Mouse (Mus musculus) forebrain, embryonic 15.5 days (tissue): Measurements from ENCODE around the gene Lrrc8a. TPM values are rescaled to one million over a fixed set of nuclear protein-coding genes. Genes with fewer than 3 reads are reported as not detected.

ENCODE experiments used
- ATAC-seq: fragments of 200-750 bp; cut with Nextera tagmentation; replicated peaks from 2 replicates; pipeline ENCODE4 v1.8.0; 2017; ENCODE audit warnings: mild to moderate bottlenecking, moderate TSS enrichment, moderate library complexity
- H3K27ac ChIP-seq: fragments of 300-500 bp; sonication (generic); replicated peaks from 2 replicates; pipeline ENCODE4 v1.5.1; 2015; ENCODE audit warnings: mild to moderate bottlenecking, inconsistent platforms
- H3K27me3 ChIP-seq: fragments of 300-500 bp; sonication (generic); 2 replicates; pipeline ENCODE4 v1.6.1; 2015; ENCODE audit warnings: inconsistent platforms
- H3K36me3 ChIP-seq: fragments of 300-500 bp; sonication (generic); 2 replicates; pipeline ENCODE4 v1.6.1; 2015; ENCODE audit warnings: mild to moderate bottlenecking, inconsistent platforms
- H3K4me1 ChIP-seq: fragments of 300-500 bp; sonication (generic); 2 replicates; pipeline ENCODE4 v1.6.1; 2015; ENCODE audit warnings: inconsistent platforms
- H3K4me2 ChIP-seq: fragments of 300-500 bp; sonication (generic); replicated peaks from 2 replicates; pipeline ENCODE4 v1.6.1; 2015; ENCODE audit warnings: mild to moderate bottlenecking, inconsistent platforms
- H3K4me3 ChIP-seq: fragments of 300-500 bp; sonication (generic); 2 replicates; pipeline ENCODE4 v1.5.1; 2015; ENCODE audit warnings: mild to moderate bottlenecking, inconsistent platforms
- H3K9ac ChIP-seq: fragments of 300-500 bp; sonication (generic); replicated peaks from 2 replicates; pipeline ENCODE4 v1.6.1; 2015; ENCODE audit warnings: mild to moderate bottlenecking, inconsistent platforms
- H3K9me3 ChIP-seq: fragments of 300-500 bp; sonication (generic); 2 replicates; pipeline ENCODE4 v1.6.1; 2016; ENCODE audit warnings: inconsistent platforms
- WGBS: fragments of 180-500 bp; shearing (Covaris S2); methylation state at CpG from one replicate; pipeline ENCODE4 v1.1.7; 2015; ENCODE audit warnings: mixed read lengths; 5-methylcytosine and 5-hydroxymethylcytosine counted together
- polyA plus RNA-seq: library from polyadenylated mRNA; unstranded; fragments of >200 nt; fragmentation: Nextera tagmentation; extraction: Ambion mirVana; gene quantifications from 2 replicates; pipeline ENCODE4 v1.2.1, GENCODE M21; 2015

Gene Lrrc8a
- polyA plus RNA-seq, 1 experiment from 2014 or later, result 57.6 TPM

DNA sequence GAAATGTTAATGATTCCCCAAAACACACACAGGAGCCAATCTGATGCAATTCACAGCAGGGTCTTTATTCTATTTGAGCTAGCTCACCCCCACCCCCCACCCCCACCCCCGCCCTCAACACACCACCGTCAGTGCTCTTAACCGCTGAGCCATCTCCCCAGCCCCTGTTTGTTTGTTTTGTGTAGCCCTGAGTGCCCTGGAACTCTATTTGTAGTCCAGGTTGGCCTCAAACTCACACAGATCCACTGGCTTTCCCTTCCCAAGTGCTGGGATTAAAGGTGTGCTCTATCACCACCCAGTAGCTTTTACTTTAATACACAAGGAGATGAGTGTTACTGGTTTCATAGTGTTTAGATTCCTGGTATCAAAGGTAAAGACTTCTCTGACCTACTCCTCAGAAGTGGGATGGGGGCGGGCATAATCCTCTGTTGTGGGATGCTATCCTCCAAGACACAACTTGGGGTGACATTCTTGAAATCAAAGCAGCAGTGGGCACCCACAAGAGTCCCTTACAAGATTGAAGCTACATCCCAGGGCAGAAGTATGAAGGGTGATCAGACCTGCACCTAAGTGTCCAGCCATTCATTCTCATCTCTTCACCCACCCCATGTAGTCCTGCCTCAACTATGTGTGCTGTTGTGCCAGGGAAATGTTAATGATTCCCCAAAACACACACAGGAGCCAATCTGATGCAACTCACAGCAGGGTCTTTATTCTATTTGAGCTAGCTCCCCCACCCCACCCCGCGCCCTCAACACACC lies 25.9 kb upstream of the Lrrc8a start:
- Histone ChIP-seq H3K4me1 (peaks cover 1% of the 10 kb centered on the region), H3K27ac (no peak overlapping the region), H3K36me3 (no peaks in the 10 kb centered on the region), H3K4me2 (no peak overlapping the region), H3K27me3 (no peaks in the 10 kb centered on the region), H3K9ac (no peak overlapping the region), H3K9me3 (no peaks in the 10 kb centered on the region), H3K4me3 (no peak overlapping the region)
- 81% methylated on average over 6 of the region's 6 CpGs for WGBS
- no peak for ATAC-seq

DNA sequence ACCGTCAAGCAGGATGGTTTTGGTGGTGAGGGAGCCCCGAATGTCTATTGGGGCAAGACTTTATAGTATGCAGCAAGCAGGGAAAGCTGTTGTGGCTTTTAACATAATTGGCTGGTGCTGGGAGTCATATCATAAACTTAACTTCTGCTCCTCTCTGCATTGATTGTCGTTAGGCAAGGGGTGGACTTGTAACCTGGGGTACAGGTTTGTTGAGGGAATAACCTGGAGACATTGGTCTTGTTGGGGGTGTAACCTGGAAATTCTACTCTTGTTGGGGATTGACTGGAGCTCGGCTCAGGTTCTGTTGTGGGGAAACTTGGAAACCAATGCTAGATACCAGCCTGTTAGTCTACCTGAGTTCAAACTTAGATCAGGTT lies 25.4 kb upstream of the Lrrc8a start:
- no peaks in the 10 kb centered on the region for H3K4me1 ChIP-seq
- H3K4me2 ChIP-seq, result no peak overlapping the region
- H3K27me3 ChIP-seq, result no peaks in the 10 kb centered on the region
- WGBS, result 76% methylated on average over 4 of the region's 4 CpGs
- no peak for ATAC-seq
- no peak overlapping the region for H3K4me3 ChIP-seq
- no peak overlapping the region for H3K27ac ChIP-seq
- no peaks in the 10 kb centered on the region for H3K9me3 ChIP-seq
- no peak overlapping the region for H3K9ac ChIP-seq
- H3K36me3 ChIP-seq, result no peaks in the 10 kb centered on the region

DNA sequence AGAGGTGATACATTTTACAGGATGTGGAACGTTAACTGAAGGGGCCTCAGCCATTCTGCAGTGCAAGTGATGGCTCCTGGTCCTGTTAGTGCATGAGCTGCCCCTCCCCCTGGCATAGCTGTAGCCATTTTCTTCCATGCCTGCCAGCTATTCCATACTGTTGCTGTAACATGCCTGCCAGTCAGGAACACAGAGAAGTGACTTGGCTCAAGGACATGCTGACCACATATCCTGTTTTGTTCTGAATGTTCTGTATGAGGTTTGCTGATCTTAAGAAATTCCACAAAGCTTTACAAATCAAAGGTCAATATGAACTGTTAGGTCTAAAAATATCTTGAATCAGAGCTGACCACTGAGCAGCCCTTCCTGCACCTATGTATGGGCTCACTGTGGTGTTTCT lies 24.6 kb upstream of the Lrrc8a start:
- Histone ChIP-seq H3K4me3 (no peak overlapping the region), H3K27me3 (no peaks in the 10 kb centered on the region), H3K27ac (no peak overlapping the region), H3K9ac (no peak overlapping the region), H3K4me2 (no peak overlapping the region), H3K9me3 (no peaks in the 10 kb centered on the region), H3K4me1 (no peaks in the 10 kb centered on the region), H3K36me3 (no peaks in the 10 kb centered on the region)
- ATAC-seq, result no peak
- 83% methylated on average over 1 of the region's 1 CpGs for WGBS

DNA sequence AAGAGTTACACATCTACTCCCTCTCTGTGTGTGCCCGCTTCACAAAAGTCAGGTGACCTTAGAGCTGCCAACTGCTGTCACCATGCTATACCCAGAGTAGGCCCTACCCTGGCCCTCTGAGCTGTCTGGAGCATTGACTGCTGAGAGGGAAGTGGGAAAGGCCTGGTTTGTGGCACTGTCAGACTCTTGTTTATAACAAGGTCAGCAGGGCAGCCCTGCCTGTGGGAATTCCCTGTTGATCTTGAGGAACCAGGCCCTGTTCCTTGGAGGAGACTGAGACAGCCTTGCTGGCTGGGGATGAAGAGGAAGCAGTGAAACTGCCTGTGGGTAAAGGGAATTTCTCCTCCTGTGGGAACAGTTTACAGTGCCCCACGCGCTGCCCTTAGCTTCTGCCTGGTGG lies 22.8 kb upstream of the Lrrc8a start:
- Histone ChIP-seq H3K4me1 (no peaks in the 10 kb centered on the region), H3K9ac (no peak overlapping the region), H3K27me3 (no peaks in the 10 kb centered on the region), H3K4me2 (no peak overlapping the region), H3K4me3 (no peak overlapping the region), H3K27ac (no peak overlapping the region), H3K36me3 (no peaks in the 10 kb centered on the region), H3K9me3 (no peaks in the 10 kb centered on the region)
- ATAC-seq, result no peak
- 93% methylated on average over 3 of the region's 3 CpGs for WGBS

DNA sequence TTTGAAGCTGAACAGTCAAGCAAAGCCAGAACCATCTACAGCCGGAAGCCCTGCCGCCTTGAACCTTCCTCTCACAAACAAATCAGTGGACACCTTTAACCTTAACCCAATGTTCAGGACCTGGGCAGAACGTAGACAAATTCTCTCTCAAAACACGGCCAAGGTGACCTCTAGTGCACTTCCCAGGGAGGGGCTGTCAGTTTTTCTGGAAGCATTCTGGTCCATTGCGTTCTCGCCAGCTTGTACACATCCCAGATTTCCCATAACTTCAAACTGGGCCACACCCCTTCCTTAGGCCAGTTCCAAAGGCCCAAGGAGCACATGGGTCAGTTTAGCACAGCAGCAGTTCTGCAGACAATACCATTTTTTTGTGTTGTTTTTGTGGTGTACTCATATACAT lies 22.0 kb upstream of the Lrrc8a start:
- ATAC-seq, result no peak
- no peaks in the 10 kb centered on the region for H3K27me3 ChIP-seq
- no peaks in the 10 kb centered on the region for H3K9me3 ChIP-seq
- no peaks in the 10 kb centered on the region for H3K4me1 ChIP-seq
- H3K9ac ChIP-seq, result no peak overlapping the region
- H3K4me3 ChIP-seq, result no peak overlapping the region
- H3K27ac ChIP-seq, result no peak overlapping the region
- H3K36me3 ChIP-seq, result no peaks in the 10 kb centered on the region
- 82% methylated on average over 6 of the region's 6 CpGs for whole genome bisulfite sequencing
- H3K4me2 ChIP-seq, result no peak overlapping the region

DNA sequence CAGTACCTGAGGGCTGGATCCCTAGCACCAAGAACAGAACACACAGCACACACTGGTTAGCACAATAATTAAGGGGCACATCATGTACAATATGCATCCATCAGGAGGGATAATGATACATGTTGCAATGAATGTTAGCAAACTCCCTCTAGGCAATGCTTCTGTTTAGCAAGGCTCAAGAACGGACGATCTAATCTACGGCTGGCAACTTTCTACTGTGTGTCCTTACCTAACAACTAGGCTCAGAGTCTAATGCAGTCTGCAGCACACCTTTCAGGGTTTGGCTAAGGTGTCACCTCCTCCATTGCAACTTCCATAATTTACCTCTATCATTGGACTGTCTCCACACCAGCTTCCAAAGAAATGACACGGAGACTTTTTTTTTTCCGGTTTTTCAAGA lies 21.2 kb upstream of the Lrrc8a start:
- no peak overlapping the region for H3K4me2 ChIP-seq
- no peak overlapping the region for H3K4me3 ChIP-seq
- H3K4me1 ChIP-seq, result no peaks in the 10 kb centered on the region
- ATAC-seq, result no peak
- no peak overlapping the region for H3K9ac ChIP-seq
- no peak overlapping the region for H3K27ac ChIP-seq
- H3K27me3 ChIP-seq, result no peaks in the 10 kb centered on the region
- H3K9me3 ChIP-seq, result no peaks in the 10 kb centered on the region
- WGBS, result 95% methylated on average over 5 of the region's 5 CpGs
- H3K36me3 ChIP-seq, result no peaks in the 10 kb centered on the region

DNA sequence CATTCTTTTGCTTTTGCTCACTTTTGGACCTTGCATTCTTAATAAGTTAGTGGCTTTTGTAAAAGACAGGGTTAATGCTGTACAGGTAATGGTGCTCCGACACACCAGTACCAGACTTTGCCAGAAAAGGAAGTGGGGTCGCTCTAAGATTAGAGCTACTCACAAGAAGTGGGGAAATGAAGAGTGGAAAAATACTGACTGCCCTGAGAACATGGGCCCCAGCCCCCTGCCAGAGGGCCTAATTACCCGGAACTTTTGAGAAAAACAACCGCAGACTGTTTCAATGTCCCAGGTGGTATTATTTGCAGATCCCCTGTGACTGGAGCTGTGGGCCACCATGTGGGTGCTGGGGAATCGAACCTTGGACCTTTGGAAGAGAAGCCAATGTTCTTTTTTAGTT lies 1.9 kb upstream of the Lrrc8a start:
- WGBS, result 85% methylated on average over 5 of the region's 5 CpGs
- Histone ChIP-seq H3K27me3 (no peaks in the 10 kb centered on the region), H3K9me3 (no peaks in the 10 kb centered on the region), H3K4me1 (peaks cover 28% of the 10 kb centered on the region), H3K36me3 (peaks cover 3% of the 10 kb centered on the region), H3K4me3 (no peak overlapping the region), H3K9ac (no peak overlapping the region), H3K27ac (no peak overlapping the region), H3K4me2 (no peak overlapping the region)
- ATAC-seq, result no peak

DNA sequence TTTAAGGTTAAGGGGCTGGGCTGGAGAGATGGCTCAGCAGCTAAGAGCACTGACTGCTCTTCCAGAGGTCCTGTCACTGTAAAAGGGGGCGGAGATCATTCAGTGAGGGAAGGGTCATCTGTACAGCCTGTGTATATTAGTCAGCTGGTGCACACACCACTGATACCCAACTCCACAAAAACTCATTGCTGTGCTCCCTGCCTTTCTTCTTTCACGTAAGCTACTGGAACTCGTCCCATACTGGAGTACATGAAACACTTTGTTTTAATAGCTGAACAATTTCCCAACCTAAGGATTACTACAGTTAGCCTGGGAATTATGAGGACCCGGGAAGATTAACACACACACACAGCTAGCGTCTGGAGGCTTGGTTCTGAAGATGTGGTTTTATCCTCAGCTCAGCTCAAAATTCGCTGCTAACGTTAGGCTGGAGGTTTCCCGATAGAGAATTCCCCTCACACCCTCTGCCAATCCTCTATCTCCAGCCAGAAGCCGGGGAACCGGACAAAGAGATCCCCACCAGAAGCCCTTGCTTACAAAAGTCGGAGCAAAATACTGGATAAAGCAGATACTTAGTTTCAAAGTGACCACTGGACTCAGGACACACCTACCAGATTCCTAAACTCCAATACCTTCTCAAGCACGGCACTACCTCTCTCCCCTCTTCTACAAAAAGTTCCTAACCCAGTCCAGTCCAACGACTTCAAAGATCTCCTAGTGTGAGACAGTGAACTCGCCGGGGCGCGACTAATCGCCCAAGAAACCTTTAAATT lies 903 bp upstream of the Lrrc8a start:
- Histone ChIP-seq H3K27me3 (no peaks in the 10 kb centered on the region), H3K4me1 (peaks cover 28% of the 10 kb centered on the region), H3K4me3 (peak overlapping the region; percentile 94), H3K36me3 (peaks cover 14% of the 10 kb centered on the region), H3K9me3 (no peaks in the 10 kb centered on the region), H3K27ac (peak overlapping the region; percentile 91), H3K4me2 (peak overlapping the region; percentile 83), H3K9ac (peak overlapping the region; percentile 64)
- ATAC-seq, result no peak; the same call in 1 of the 2 replicates
- WGBS, result 5% methylated on average over 18 of the region's 18 CpGs

DNA sequence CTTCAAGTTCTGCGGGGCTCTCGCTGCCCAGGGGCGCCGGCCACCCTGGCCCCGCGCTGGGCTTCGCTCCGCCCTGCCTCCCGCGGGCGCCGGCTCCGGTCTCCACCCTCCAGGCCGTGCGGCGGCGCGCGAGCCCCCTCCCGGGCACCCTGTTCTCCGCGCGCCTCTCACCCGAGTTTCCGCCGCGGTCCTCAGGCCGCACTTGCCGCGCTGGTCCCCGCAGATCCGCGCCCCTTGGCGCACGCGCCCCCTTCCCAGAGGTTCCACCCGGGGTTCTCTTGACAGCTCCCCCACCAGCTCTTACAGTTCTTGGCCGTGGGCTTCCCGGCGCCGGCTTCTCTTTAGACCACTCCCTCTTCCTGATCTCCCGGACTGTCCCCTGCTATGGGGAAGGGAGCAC lies 366 bp downstream of the Lrrc8a start:
- Histone ChIP-seq H3K27ac (peak overlapping the region; percentile 91), H3K9ac (peak overlapping the region; percentile 93), H3K4me2 (peak overlapping the region; percentile 69), H3K4me1 (peaks cover 33% of the 10 kb centered on the region), H3K36me3 (peaks cover 23% of the 10 kb centered on the region), H3K9me3 (no peaks in the 10 kb centered on the region), H3K4me3 (peak overlapping the region; percentile 94), H3K27me3 (no peaks in the 10 kb centered on the region)
- WGBS, result under 1% methylated on average over 42 of the region's 42 CpGs
- peak; percentile 90 for ATAC-seq

DNA sequence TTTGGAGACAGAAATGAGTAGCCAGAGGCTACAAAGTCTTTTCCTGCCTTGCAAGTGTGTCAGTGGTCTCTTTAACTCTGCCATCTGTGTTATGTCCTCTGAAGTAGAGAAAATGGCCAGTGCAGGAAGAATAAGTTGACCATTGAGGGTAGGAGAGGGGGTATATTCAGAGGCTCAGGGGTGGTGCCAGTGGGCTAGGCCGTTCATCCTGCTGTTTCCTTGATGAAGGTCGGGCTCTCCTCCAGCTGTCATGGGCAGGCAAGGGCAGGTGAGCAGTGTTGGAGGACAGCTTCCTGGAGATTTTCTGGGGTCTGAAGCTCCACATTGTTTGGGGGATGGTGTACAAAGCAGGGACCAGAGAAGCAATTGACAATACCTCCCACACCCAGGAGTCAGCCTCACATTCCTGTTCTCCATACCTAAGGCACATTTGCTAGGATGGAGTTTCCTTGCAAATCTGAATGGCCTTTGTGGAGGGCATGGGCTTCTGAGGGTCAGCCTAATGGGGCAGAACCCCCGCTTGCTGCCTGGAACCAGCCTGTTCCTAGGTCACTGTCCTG lies 1.5 kb downstream of the Lrrc8a start:
- H3K9me3 ChIP-seq, result no peaks in the 10 kb centered on the region
- H3K4me2 ChIP-seq, result peak overlapping the region; percentile 69
- 77% methylated on average over 3 of the region's 3 CpGs for WGBS
- no peaks in the 10 kb centered on the region for H3K27me3 ChIP-seq
- no peak for ATAC-seq
- H3K27ac ChIP-seq, result no peak overlapping the region
- peaks cover 29% of the 10 kb centered on the region for H3K36me3 ChIP-seq
- peaks cover 33% of the 10 kb centered on the region for H3K4me1 ChIP-seq
- H3K4me3 ChIP-seq, result peak overlapping the region; percentile 94
- H3K9ac ChIP-seq, result peak overlapping the region; percentile 93

DNA sequence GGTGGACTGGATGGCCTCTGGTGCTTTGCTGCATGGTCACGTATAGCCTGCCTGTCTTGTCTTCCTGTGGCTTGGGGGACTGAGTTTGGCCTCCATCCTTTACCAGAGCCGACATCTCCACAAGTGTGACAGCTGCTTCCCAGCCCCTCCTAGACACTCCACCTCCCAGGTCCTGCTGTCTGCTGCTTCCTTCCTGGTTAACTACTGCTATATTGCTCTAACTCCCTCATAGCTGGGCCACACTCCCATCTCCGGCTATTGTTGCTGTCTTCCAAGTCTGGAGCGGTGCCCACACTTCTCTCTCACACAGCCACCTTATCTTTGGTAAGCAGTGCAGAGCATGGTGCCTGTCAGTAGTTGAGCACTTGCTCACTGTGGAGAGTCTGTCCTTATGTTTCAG lies 2.3 kb downstream of the Lrrc8a start:
- ATAC-seq, result no peak
- Histone ChIP-seq H3K9ac (0 out of 2 replicates have a peak overlapping the region, but pooled peaks have one; percentile 6), H3K9me3 (no peaks in the 10 kb centered on the region), H3K4me1 (peaks cover 33% of the 10 kb centered on the region), H3K4me3 (no peak overlapping the region), H3K27ac (no peak overlapping the region), H3K36me3 (peaks cover 37% of the 10 kb centered on the region), H3K4me2 (0 out of 2 replicates have a peak overlapping the region, but pooled peaks have one; percentile 69), H3K27me3 (no peaks in the 10 kb centered on the region)
- 80% methylated on average over 4 of the region's 4 CpGs for WGBS

DNA sequence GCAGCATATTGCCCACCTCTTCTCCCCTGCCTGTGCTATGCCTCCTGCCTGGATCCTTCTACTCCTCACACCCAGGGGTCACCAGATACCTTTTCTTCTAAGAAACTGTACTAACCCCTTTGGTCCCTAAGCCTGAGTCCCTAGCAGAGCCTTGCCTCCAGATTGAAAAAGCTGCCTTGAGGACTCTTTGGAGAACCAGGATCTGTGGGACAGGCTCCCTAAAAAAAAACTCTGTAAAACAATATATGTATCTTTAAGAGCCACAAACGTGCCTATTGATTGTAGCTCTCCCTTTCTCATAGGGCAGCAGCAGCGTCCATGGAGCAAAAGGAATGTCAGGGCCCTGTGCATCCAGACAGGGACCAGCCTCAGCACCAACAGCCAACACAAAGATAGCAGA lies 2.8 kb downstream of the Lrrc8a start, which contains the start of gene Gm28035:
Gene Gm28035, plus strand, starts transcription at position 301 of the 400 bp plus-strand sequence.
- ATAC-seq, result no peak
- no peaks in the 10 kb centered on the region for H3K27me3 ChIP-seq
- WGBS, result 82% methylated on average over 2 of the region's 2 CpGs
- no peak within 1 kb of the TSS for H3K27ac ChIP-seq
- no peak within 1 kb of the TSS for H3K4me3 ChIP-seq
- peak within 1 kb of the TSS; percentile 6; the same call in 1 of the 2 replicates for H3K9ac ChIP-seq
- no peaks in the 10 kb centered on the region for H3K9me3 ChIP-seq
- peaks cover 33% of the 10 kb centered on the region for H3K4me1 ChIP-seq
- peaks cover 39% of the 10 kb centered on the region for H3K36me3 ChIP-seq
- H3K4me2 ChIP-seq, result 0 out of 2 replicates have a peak within 1 kb of the TSS, but pooled peaks have one; percentile 69
